Mouse (Mus musculus) intestine, embryonic 15.5 days (tissue): ENCODE data around the gene Glipr1. TPM values are rescaled to one million over a fixed set of nuclear protein-coding genes. Genes with fewer than 3 reads are reported as not detected.
A peak's percentile ranks its signal among the peaks of the same experiment; 100 is the strongest.

Experiments
- ATAC-seq: fragments of 200-750 bp; cut with Nextera tagmentation; 2 replicates; pipeline ENCODE4 v1.8.0; 2017; ENCODE audit warnings: moderate TSS enrichment, moderate library complexity
- H3K27ac ChIP-seq: fragments of 300-500 bp; sonication (generic); 2 replicates; pipeline ENCODE4 v1.5.1; 2015; ENCODE audit warnings: mild to moderate bottlenecking, inconsistent platforms
- H3K27me3 ChIP-seq: fragments of 300-500 bp; sonication (generic); replicated peaks from 2 replicates; pipeline ENCODE4 v1.6.1; 2015; ENCODE audit warnings: inconsistent platforms
- H3K36me3 ChIP-seq: fragments of 300-500 bp; sonication (generic); 2 replicates; pipeline ENCODE4 v1.6.1; 2015; ENCODE audit warnings: inconsistent platforms
- H3K4me1 ChIP-seq: fragments of 300-500 bp; sonication (generic); replicated peaks from 2 replicates; pipeline ENCODE4 v1.6.1; 2015; ENCODE audit warnings: inconsistent platforms
- H3K4me2 ChIP-seq: fragments of 300-500 bp; sonication (generic); replicated peaks from 2 replicates; pipeline ENCODE4 v1.6.1; 2015; ENCODE audit warnings: mild to moderate bottlenecking, inconsistent platforms
- H3K4me3 ChIP-seq: fragments of 300-500 bp; sonication (generic); replicated peaks from 2 replicates; pipeline ENCODE4 v1.5.1; 2015; ENCODE audit warnings: inconsistent platforms
- H3K9ac ChIP-seq: fragments of 300-500 bp; sonication (generic); 2 replicates; pipeline ENCODE4 v1.6.1; 2015; ENCODE audit warnings: inconsistent platforms
- H3K9me3 ChIP-seq: fragments of 300-500 bp; sonication (generic); 2 replicates; pipeline ENCODE4 v1.6.1; 2016; ENCODE audit warnings: inconsistent platforms
- WGBS: fragments of 180-500 bp; shearing (Covaris S2); methylation state at CpG from one replicate; pipeline ENCODE4 v1.1.7; 2015; 5-methylcytosine and 5-hydroxymethylcytosine counted together
- polyA plus RNA-seq: library from polyadenylated mRNA; unstranded; fragments of >200 nt; fragmentation: Nextera tagmentation; extraction: Ambion mirVana; gene quantifications from 2 replicates; pipeline ENCODE4 v1.2.1, GENCODE M21; 2015

Gene Glipr1
- polyA plus RNA-seq, 1 experiment from 2014 or later: 13.7 TPM

DNA sequence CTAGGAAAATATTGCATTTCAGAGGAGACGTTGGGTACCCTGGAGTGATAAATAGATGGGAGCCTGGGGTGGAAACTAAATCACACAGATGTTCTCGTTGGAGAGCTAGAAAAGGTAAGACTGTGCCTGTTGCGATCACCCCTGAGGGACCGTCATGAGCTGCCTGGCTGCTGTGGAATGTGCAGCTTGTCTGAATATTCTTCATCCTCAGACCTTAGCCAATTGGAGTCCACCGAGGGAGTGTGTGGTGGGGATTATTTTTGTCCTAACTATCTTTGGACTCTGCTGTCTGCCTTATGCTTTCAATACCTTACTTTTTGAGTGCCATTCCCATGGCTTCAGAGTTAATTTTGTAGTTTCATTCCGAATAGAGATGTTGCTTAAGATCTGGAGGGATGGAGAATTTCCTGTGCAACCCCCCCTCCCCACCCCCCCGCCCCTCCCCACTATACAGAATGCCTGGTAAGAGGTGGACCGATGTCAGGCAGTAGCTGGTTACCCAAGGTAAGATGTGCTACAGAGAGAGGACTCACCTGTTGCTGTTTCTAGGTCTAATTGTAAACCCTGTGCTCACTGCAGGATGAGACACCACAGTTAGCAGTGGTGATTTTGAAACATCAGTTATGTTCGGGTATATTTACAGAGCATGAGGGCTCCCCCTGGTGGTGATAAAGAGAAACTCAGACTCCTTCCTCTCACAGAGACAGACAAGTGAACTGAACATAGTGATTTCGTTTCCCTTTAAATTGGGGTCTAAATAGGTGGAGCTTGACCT is 45.0 kb downstream of the Glipr1 start:
- no peak overlapping the region for H3K4me3 ChIP-seq
- no peaks in the 10 kb centered on the region for H3K27me3 ChIP-seq
- peak; percentile 80; the same call in 1 of the 2 replicates for ATAC-seq
- H3K36me3 ChIP-seq: no peaks in the 10 kb centered on the region
- no peak overlapping the region for H3K4me2 ChIP-seq
- H3K27ac ChIP-seq: no peak overlapping the region
- H3K9me3 ChIP-seq: no peaks in the 10 kb centered on the region
- no peaks in the 10 kb centered on the region for H3K4me1 ChIP-seq
- H3K9ac ChIP-seq: no peak overlapping the region
- WGBS: 59% methylated on average over 10 of the region's 10 CpGs

DNA sequence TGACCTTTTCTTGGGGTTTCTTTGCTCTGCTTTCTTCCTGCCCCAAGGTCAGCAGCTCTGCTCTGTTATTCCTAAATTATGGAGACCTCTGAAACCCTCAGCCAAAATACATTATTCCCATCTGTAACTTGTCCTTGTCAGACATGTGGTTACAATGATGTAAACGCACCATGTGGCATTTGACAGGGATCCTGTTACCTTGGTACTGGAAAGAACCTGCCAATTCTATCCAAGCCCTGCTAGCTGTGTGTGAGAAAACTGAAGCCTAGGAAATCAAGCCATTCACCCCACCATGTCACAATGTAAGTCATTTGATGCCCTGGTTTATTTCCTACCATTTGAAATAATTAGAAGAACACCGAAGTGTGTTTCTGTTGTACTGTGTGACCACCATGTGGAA is 46.6 kb downstream of the Glipr1 start:
- no peak overlapping the region for H3K27ac ChIP-seq
- no peaks in the 10 kb centered on the region for H3K4me1 ChIP-seq
- 89% methylated on average over 2 of the region's 2 CpGs for WGBS
- H3K36me3 ChIP-seq: no peaks in the 10 kb centered on the region
- H3K4me2 ChIP-seq: no peak overlapping the region
- H3K27me3 ChIP-seq: no peaks in the 10 kb centered on the region
- no peak overlapping the region for H3K4me3 ChIP-seq
- ATAC-seq: no peak
- no peaks in the 10 kb centered on the region for H3K9me3 ChIP-seq
- no peak overlapping the region for H3K9ac ChIP-seq

DNA sequence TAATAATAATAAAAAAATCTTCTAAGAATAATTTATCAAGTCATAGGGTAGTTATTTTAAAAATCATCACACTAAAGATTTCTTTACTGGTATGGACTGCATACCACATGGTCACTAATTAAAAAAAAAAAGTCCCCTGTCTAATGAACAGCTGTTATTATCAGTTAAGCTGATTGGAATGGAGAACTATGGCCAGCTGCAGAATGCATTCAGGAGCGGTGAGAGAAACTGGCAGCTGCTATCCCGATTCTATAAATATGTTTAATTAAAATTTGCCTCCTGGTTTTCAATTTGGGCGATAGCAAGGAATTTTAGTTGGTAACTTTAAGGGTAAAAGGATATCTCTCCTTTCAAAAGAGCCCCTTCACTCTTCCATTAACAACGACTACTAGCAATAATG is 53.4 kb downstream of the Glipr1 start:
- H3K36me3 ChIP-seq: no peaks in the 10 kb centered on the region
- WGBS: 59% methylated on average over 4 of the region's 4 CpGs

DNA sequence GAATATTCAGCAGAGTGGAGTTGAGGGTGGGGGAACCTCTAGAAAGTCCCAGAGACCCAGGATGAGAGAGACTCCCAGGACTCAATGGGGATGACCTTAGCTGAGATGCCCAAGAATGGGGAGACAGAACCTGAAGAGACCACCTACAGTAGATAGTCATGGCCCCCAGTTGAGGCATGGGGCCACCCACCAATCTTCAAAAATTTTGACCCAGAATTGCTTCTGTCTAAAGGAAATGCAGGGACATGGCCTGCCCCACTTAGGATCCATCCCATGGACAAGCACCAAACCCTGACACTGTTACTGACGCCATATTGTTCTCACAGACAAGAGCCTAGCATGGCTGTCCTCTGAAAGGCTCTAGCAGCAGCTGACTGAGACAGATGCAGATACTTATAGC is 54.4 kb downstream of the Glipr1 start:
- Histone ChIP-seq H3K9ac (no peak overlapping the region), H3K4me2 (no peak overlapping the region), H3K9me3 (no peaks in the 10 kb centered on the region), H3K4me3 (no peak overlapping the region), H3K36me3 (no peaks in the 10 kb centered on the region), H3K4me1 (no peaks in the 10 kb centered on the region), H3K27ac (no peak overlapping the region), H3K27me3 (no peaks in the 10 kb centered on the region)
- no peak for ATAC-seq
- 97% methylated on average over 1 of the region's 1 CpGs for WGBS

More for the DNA sequence above, 53.4 kb downstream of the Glipr1 start:
- H3K27ac ChIP-seq: no peak overlapping the region
- no peaks in the 10 kb centered on the region for H3K4me1 ChIP-seq
- no peak overlapping the region for H3K4me3 ChIP-seq
- no peaks in the 10 kb centered on the region for H3K9me3 ChIP-seq
- H3K4me2 ChIP-seq: no peak overlapping the region
- no peaks in the 10 kb centered on the region for H3K27me3 ChIP-seq
- ATAC-seq: no peak
- H3K9ac ChIP-seq: no peak overlapping the region

DNA sequence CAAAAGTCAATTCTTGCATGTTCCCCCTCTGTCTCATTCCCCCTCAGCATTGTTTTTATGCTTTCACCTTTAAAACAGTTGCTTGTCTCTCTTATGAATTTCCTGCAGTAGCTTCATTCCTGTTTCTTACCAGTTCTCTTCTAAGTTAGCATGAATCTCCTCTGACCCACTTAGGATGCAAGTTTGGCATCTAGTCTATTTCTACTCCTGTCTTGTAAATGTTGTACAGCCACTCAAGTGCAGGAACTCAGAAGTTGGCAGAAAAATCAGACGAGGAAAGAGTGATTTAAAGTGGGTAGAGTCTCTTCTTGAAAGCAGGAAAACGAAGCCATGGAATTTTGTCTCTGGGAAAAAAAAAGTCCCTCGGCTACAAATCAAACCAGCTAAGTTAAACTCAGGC is 56.9 kb downstream of the Glipr1 start:
- WGBS: 54% methylated on average over 3 of the region's 3 CpGs
- Histone ChIP-seq H3K27ac (no peak overlapping the region), H3K9ac (no peak overlapping the region), H3K27me3 (no peaks in the 10 kb centered on the region), H3K9me3 (no peaks in the 10 kb centered on the region), H3K36me3 (no peaks in the 10 kb centered on the region), H3K4me2 (no peak overlapping the region), H3K4me1 (no peaks in the 10 kb centered on the region), H3K4me3 (no peak overlapping the region)
- ATAC-seq: no peak

DNA sequence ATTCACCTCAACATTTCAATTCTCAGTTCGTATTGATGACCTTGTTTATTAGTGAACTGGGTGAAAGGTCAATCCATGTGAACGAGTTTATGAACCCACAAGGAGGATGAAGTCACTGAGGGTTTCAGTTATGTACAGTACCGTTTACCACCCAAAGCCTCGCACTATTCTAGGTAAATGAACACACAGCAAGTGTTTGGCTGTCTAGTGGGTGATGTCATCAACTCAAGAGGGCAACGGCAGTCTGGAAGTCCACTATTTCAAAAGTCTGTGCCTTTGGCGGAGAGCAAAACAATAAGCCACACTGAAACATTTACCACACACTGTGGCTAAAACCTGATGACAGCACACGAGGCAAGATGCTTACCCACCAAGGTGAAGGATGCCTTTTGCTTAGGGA is 59.4 kb downstream of the Glipr1 start:
- ATAC-seq: no peak
- WGBS: 79% methylated on average over 7 of the region's 7 CpGs

DNA sequence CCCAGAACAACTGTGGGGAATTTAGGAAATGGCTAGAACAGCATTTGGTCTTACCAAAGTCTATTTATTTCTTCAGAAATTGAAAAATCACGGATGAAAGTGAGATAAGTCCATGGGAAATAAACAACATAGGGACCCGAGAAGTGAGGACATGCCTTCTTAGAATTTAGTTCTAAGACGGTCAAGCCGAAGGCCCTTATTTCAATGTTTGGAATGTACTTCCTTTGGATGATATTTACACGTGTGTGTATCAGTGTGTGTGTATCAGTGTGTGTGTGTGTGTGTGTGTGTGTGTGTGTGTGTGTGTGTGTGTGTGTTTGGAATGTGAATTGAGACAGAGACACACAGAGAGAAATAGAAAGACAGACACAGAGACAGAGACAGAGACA is 65.3 kb downstream of the Glipr1 start:
- WGBS: 52% methylated on average over 5 of the region's 5 CpGs

More for the DNA sequence above, 59.4 kb downstream of the Glipr1 start:
- Histone ChIP-seq H3K9ac (no peak overlapping the region), H3K4me2 (no peak overlapping the region), H3K4me3 (no peak overlapping the region), H3K36me3 (no peaks in the 10 kb centered on the region), H3K4me1 (no peaks in the 10 kb centered on the region), H3K27ac (no peak overlapping the region), H3K27me3 (no peaks in the 10 kb centered on the region), H3K9me3 (no peaks in the 10 kb centered on the region)

DNA sequence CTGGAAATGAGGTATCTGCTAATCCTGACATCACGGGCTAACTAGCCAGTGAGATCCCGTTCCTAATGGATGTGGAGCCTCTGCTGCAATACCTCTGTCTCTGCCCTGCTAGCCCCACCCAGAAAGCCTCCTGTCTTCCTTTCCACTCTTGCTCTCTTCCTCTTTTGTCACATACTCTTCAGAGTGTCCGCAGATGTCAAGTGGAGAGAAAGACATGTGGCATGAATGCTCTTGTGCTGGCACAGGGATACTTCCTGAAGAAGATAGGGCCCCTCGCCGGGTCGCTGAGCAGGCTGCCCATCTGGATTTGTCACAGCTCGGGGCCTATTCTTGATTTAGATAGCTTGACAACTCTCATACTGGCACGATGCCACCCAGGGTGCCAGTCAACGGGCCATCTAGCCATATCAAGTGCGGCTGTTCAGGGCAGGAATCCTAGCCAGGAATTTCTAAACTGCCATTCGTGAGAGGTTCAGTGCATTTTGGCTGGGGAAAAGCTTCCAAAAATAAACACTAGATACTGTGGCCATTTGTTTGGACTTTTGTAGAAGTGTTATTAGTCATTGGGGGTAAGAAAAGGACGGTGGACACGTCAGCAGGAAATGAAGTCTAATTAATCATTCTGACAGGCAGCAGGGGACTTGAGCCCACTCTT is 65.8 kb downstream of the Glipr1 start:
- WGBS: 33% methylated on average over 13 of the region's 13 CpGs
- H3K4me2 ChIP-seq: no peak overlapping the region
- H3K9me3 ChIP-seq: no peaks in the 10 kb centered on the region
- H3K27me3 ChIP-seq: no peaks in the 10 kb centered on the region
- H3K4me3 ChIP-seq: no peak overlapping the region
- ATAC-seq: no peak
- no peaks in the 10 kb centered on the region for H3K36me3 ChIP-seq
- H3K27ac ChIP-seq: 0 out of 2 replicates have a peak overlapping the region, but pooled peaks have one; percentile 17
- H3K9ac ChIP-seq: no peak overlapping the region
- H3K4me1 ChIP-seq: peaks cover 3% of the 10 kb centered on the region; the same call in 1 of the 2 replicates

More for the DNA sequence above, 65.3 kb downstream of the Glipr1 start:
- no peak for ATAC-seq
- no peaks in the 10 kb centered on the region for H3K36me3 ChIP-seq
- H3K4me3 ChIP-seq: no peak overlapping the region
- no peak overlapping the region for H3K27ac ChIP-seq
- H3K4me1 ChIP-seq: peaks cover 3% of the 10 kb centered on the region; the same call in 1 of the 2 replicates
- no peak overlapping the region for H3K4me2 ChIP-seq
- no peaks in the 10 kb centered on the region for H3K27me3 ChIP-seq
- no peaks in the 10 kb centered on the region for H3K9me3 ChIP-seq
- no peak overlapping the region for H3K9ac ChIP-seq

DNA sequence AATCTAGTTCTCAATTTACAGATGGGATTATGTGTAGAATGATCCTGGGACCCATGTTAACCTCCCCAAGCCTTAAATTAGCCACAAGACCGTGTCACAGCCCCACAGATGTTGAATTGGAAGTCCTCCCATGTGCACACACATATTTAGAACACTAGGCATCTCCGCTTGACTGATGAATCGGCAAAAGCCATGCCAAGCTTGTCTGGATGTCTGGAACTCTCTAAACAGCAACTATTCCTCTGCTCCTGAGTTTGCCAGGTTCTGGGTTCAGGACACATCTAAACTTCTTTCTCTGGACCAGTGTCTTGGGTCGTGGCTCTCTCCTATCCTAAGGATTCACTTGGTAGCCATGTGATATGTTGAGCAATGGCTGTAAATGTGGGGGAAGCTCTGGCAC is 66.4 kb downstream of the Glipr1 start:
- no peak for ATAC-seq
- Histone ChIP-seq H3K9ac (no peak overlapping the region), H3K4me1 (peaks cover 3% of the 10 kb centered on the region; the same call in 1 of the 2 replicates), H3K36me3 (no peaks in the 10 kb centered on the region), H3K4me2 (no peak overlapping the region), H3K9me3 (no peaks in the 10 kb centered on the region), H3K4me3 (no peak overlapping the region), H3K27ac (no peak overlapping the region), H3K27me3 (no peaks in the 10 kb centered on the region)
- WGBS: 81% methylated on average over 4 of the region's 4 CpGs

Other genes with a start within 250 kb of the Glipr1 start
- gene Krr1, start 30.0 kb downstream of the Glipr1 start, polyA plus RNA-seq: 37.1 and 43.0 TPM in 2 replicates
- not detected in 2 replicates for gene Glipr1l1, start 57.6 kb upstream of the Glipr1 start, polyA plus RNA-seq
- not detected in 2 replicates for gene Glipr1l2, start 80.7 kb upstream of the Glipr1 start, polyA plus RNA-seq
- gene Glipr1l3, start 157.7 kb upstream of the Glipr1 start, polyA plus RNA-seq: not detected in 2 replicates
- gene Caps2, start 161.0 kb upstream of the Glipr1 start, polyA plus RNA-seq: 0.13 and 0.18 TPM in 2 replicates